Mouse (Mus musculus): Measurements from ENCODE around the gene Ip6k3.

GRCm38 (mm10) chr17:27134187-27134586 is 33.4 kb downstream of the Ip6k3 start:
- TF ChIP-seq GATA1 (IDR thresholded peaks at IDR 0.05; ENCODE audit: borderline replicate concordance, low read length): no peak
- TF ChIP-seq FLI1 (IDR thresholded peaks at IDR 0.05; ENCODE audit: low read length): no peak
